Mouse (Mus musculus): Measurements from ENCODE around the gene 1700007K13Rik. TPM values are rescaled to one million over a fixed set of nuclear protein-coding genes. Genes with fewer than 3 reads are reported as not detected.

The 1700007K13Rik gene
- total and polyA plus RNA-seq, 3 experiments: not detected

DNA sequence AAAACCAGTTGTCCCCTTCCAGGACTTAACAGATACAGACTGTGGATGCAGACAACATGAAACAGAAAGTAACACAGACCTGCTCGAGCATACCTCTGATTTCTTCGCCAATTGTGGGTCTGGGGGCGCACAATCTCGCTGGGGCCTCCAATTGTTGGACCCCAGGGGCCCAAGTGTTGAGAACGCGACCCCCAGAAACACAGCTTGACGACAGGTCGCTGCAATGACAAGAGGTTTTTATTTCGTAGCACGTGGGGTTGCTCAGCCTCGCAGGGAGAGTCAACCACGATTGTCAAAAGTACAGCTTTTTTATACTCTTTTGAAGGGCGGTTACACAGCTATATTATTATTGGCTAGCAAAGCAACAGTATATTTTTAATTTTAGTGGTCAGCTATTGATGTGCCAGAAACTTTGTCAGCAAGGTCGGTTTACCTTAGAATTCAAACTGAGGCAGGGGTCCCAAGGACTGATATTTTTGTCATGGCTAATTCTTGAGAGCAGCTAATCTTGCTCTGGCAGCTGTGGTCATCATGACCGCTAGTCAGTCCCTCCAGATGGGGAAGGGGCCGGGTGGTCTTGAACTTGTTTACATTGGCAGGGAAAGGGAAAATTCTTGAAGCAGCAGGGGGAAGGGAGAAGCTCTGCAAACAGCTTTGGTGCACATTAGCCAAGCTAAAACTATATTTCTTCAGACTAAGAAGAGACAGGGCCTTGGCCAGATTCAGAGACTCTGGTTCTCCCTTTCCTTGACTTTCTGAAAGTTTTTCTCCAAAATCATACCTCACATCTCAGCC lies 29.9 kb upstream of the 1700007K13Rik start:
- Histone ChIP-seq H3K36me3 (ENCODE audit: control insufficient read depth in 1 of 2, insufficient read depth in 2 of 2, low read length in 2 of 2) (peaks cover 0 to 5% of the 10 kb centered on the region in 2 experiments; a peak in 1 of 4 replicates), H3K4me1 (ENCODE audit: control insufficient read depth in 1 of 2, insufficient read depth in 2 of 2, low read length in 2 of 2) (peaks cover 5% of the 10 kb centered on the region in 2 experiments; a peak in 3 of 4 replicates), H3K9me3 (replicated peaks; ENCODE audit: insufficient read depth, low read length) (no peaks in the 10 kb centered on the region), H3K4me3 (ENCODE audit: control insufficient read depth in 1 of 2, insufficient read depth in 1 of 2, low read depth in 2 of 2, low read length in 2 of 2) (peak overlapping the region; percentile 70 to 86), H3K9ac (ENCODE audit: control insufficient read depth, low read depth, low read length, poor library complexity, severe bottlenecking) (peak overlapping the region; percentile 75), H3K79me2 (ENCODE audit: control insufficient read depth, insufficient read depth, low read length, poor library complexity) (no peaks in the 10 kb centered on the region), H3K27ac (ENCODE audit: control insufficient read depth, low read depth, low read length) (peak overlapping the region; percentile 58), H3K27me3 (ENCODE audit: control insufficient read depth in 1 of 2, insufficient read depth in 2 of 2, low read length in 2 of 2) (no peaks in the 10 kb centered on the region)
- TF ChIP-seq USF1 (IDR thresholded peaks at IDR 0.05; ENCODE audit: low read depth, low read length) (peak; percentile 23; the same call in 1 of the 2 replicates), MXI1 (IDR thresholded peaks at IDR 0.05; ENCODE audit: low read depth, low read length) (peak; percentile 84; the same call in 1 of the 2 replicates), MYC (IDR thresholded peaks at IDR 0.05; ENCODE audit: low read depth, low read length) (peak; percentile 26; the same call in 1 of the 2 replicates), MAX (IDR thresholded peaks at IDR 0.05; ENCODE audit: low read length) (peak; percentile 77), BHLHE40 (IDR thresholded peaks at IDR 0.05; ENCODE audit: borderline replicate concordance, low read depth, low read length) (no peak), SIN3A (IDR thresholded peaks at IDR 0.05; ENCODE audit: low read length) (peak; percentile 27; the same call in 1 of the 2 replicates)
- no peak for DNase-seq (ENCODE audit: low read depth, low spot score)

GRCm38 (mm10) chr2:28495207-28495756 lies 29.1 kb upstream of the 1700007K13Rik start:
- Histone ChIP-seq H3K79me2 (ENCODE audit: control insufficient read depth, insufficient read depth, low read length, poor library complexity) (no peaks in the 10 kb centered on the region), H3K9ac (ENCODE audit: control insufficient read depth, low read depth, low read length, poor library complexity, severe bottlenecking) (peak overlapping the region; percentile 75), H3K27ac (ENCODE audit: control insufficient read depth, low read depth, low read length) (peak overlapping the region; percentile 58), H3K36me3 (ENCODE audit: control insufficient read depth in 1 of 2, insufficient read depth in 2 of 2, low read length in 2 of 2) (peaks cover 0 to 5% of the 10 kb centered on the region in 2 experiments; a peak in 1 of 4 replicates), H3K27me3 (ENCODE audit: control insufficient read depth in 1 of 2, insufficient read depth in 2 of 2, low read length in 2 of 2) (no peaks in the 10 kb centered on the region), H3K9me3 (replicated peaks; ENCODE audit: insufficient read depth, low read length) (no peaks in the 10 kb centered on the region), H3K4me3 (ENCODE audit: control insufficient read depth in 1 of 2, insufficient read depth in 1 of 2, low read depth in 2 of 2, low read length in 2 of 2) (peak overlapping the region; percentile 70 to 86), H3K4me1 (ENCODE audit: control insufficient read depth in 1 of 2, insufficient read depth in 2 of 2, low read length in 2 of 2) (peaks cover 5% of the 10 kb centered on the region in 2 experiments; a peak in 3 of 4 replicates)
- peak; percentile 88 for DNase-seq (ENCODE audit: low read depth, low spot score)
- TF ChIP-seq BHLHE40 (IDR thresholded peaks at IDR 0.05; ENCODE audit: borderline replicate concordance, low read depth, low read length): no peak
- TF ChIP-seq POLR2AphosphoS5 (IDR thresholded peaks at IDR 0.05; ENCODE audit: borderline replicate concordance, low read depth, low read length): no peak
- TF ChIP-seq TBP (IDR thresholded peaks at IDR 0.05; ENCODE audit: low read depth, low read length): 0 out of 2 replicates have a peak, but pooled peaks have one; percentile 36
- TF ChIP-seq POLR2AphosphoS2 (IDR thresholded peaks at IDR 0.05; ENCODE audit: low read length): no peak
- TF ChIP-seq SMC3 (IDR thresholded peaks at IDR 0.05; ENCODE audit: low read depth, low read length): peak; percentile 40
- TF ChIP-seq USF2 (IDR thresholded peaks at IDR 0.05; ENCODE audit: borderline replicate concordance in 1 of 2, insufficient read depth in 1 of 2, low read depth in 1 of 2, low read length in 2 of 2): no peak
- peak in 1 of 2 experiments; percentile 14; a peak in 1 of 4 replicates for TF ChIP-seq EP300 (IDR thresholded peaks at IDR 0.05; ENCODE audit: low read depth in 1 of 2, low read length in 2 of 2)
- no peak for TF ChIP-seq MYB (IDR thresholded peaks at IDR 0.05; ENCODE audit: low read depth, low read length)
- TF ChIP-seq MYC (IDR thresholded peaks at IDR 0.05; ENCODE audit: low read depth, low read length): 0 out of 2 replicates have a peak, but pooled peaks have one; percentile 11
- no peak; the same call in none of the 2 replicates for TF ChIP-seq RAD21 (IDR thresholded peaks at IDR 0.05; ENCODE audit: low read depth, low read length)
- TF ChIP-seq NRF1 (IDR thresholded peaks at IDR 0.05; ENCODE audit: insufficient read depth, low read depth, low read length, poor library complexity, severe bottlenecking): no peak
- peak; percentile 66; the same call in 1 of the 2 replicates for TF ChIP-seq MXI1 (IDR thresholded peaks at IDR 0.05; ENCODE audit: low read depth, low read length)
- 0 out of 2 replicates have a peak, but pooled peaks have one; percentile 16 for TF ChIP-seq TCF12 (IDR thresholded peaks at IDR 0.05; ENCODE audit: low read depth, low read length)
- TF ChIP-seq MAX (IDR thresholded peaks at IDR 0.05; ENCODE audit: low read length): no peak; the same call in 1 of the 2 replicates
- TF ChIP-seq ZNF384 (IDR thresholded peaks at IDR 0.05; ENCODE audit: low read depth, low read length): peak; percentile 95
- no peak for TF ChIP-seq ZC3H11A (IDR thresholded peaks at IDR 0.05; ENCODE audit: low read depth, low read length)
- TF ChIP-seq CTCF (IDR thresholded peaks at IDR 0.05 in 2 of 3, conservative IDR thresholded peaks at IDR 0.05 in 1 of 3; ENCODE audit: control insufficient read depth in 1 of 3, insufficient read depth in 1 of 3, low read depth in 2 of 3, low read length in 3 of 3, poor library complexity in 1 of 3, severe bottlenecking in 1 of 3): peak; percentile 28 to 75 (median 72)
- peak; percentile 41; the same call in 1 of the 2 replicates for TF ChIP-seq SIN3A (IDR thresholded peaks at IDR 0.05; ENCODE audit: low read length)
- 0 out of 2 replicates have a peak, but pooled peaks have one; percentile 15 for TF ChIP-seq ETS1 (IDR thresholded peaks at IDR 0.05; ENCODE audit: low read depth, low read length)
- no peak for TF ChIP-seq RCOR1 (IDR thresholded peaks at IDR 0.05; ENCODE audit: low read depth, low read length)

Data from MEL (cell line).